Mouse (Mus musculus) T-helper 17 cell (primary cell): ENCODE measurements around the gene Lgalsl.

Experiments
- in situ Hi-C, 2 experiments: fragments of 300-600 bp; cut with MboI, MseI; formaldehyde crosslinking; loops; 1 replicate in 1 of 2; 2 replicates in 1 of 2; pipeline ENCODE4 v1.15.1; 2025; ENCODE audit warnings: high pct_unique_total_duplicates in 2 of 2

Gene Lgalsl

DNA sequence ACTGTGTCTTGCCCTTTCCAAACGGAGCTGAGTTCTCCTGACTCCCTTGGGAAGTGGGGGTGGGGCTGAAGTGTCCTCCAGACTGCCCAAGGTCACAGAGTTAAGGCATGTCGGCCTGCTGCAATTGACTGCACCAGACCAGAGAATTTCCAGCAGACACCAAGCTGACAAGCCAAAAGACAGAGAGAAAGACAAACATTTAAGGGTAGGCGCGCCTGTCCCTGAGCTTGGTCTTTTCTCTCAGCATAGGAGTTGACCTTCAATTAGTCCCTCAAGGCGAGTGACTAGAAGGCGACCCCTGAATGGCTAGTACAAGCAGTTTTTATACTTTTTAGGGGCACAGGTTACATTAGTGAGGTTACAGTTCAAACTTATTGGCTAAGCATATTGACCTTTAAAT lies 46.1 kb downstream of the Lgalsl start:
- in situ Hi-C loops: loop anchor here (10.0 to 25.0 kb wide), 2 partner anchors 503 to 680 kb away; no protein-coding TSS in a partner anchor

DNA sequence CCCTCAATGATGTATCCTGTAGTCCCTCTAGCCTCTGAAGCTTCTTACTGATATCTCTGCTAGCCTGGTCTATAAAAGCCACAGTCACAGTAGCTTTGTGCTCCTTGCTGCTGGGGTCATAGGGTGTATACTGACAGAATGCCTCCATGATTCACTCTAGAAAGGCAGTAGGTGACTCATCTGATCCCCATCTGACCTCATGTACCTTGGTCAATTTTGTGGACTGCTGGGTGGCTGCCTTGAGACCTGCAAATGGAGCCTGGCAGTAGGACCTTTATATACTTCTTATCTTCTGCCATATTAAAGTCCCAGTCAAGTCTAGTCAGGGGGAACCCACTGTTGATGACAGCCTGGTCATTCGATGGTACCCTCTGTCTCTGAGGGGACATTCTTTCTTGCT lies 47.4 kb downstream of the Lgalsl start:
- in situ Hi-C loops: loop anchor here (10.0 to 25.0 kb wide), 2 partner anchors 504 to 681 kb away; no protein-coding TSS in a partner anchor

DNA sequence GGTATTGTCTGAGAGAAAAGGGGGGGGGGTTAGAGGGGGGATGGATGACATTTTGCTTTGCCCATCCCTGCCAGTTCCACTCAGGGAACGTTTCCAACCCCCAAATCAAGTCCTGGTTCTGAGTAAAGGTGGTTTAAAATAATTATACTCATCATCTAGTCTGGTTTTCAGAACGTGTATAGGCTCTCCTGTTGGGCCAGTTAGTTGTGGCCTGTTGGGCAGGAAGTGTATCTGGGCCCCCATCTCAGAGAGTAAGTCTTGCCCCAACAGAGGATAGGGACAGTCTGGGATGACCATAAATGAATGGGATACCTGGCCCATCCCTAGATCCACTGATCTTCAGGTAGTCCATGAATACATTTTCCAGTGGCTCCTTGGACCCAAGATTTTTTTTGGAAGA lies 48.2 kb downstream of the Lgalsl start:
- in situ Hi-C loops: loop anchor here (10.0 to 25.0 kb wide), 2 partner anchors 505 to 682 kb away; no protein-coding TSS in a partner anchor

DNA sequence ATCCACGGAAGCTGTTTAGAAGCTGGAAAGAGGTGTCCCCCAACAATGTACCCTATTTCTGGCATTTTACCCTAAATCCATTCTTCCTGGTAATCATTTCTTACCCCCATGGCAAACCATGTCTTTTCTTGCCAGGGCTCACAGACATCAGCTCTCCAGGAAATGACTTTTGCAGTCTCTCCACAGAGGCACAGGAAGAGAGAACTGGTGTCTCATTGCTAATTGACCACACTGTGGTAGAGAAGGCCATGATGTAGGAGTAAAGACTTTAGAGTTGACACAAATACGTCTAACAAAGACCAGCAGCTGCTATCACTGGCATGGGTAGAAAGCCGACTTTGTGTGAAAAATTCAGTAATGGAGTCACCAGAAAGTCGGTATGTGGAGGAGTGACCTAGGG lies 50.5 kb downstream of the Lgalsl start:
- in situ Hi-C loops: loop anchor here (10.0 to 25.0 kb wide), 2 partner anchors 507 to 684 kb away; no protein-coding TSS in a partner anchor

DNA sequence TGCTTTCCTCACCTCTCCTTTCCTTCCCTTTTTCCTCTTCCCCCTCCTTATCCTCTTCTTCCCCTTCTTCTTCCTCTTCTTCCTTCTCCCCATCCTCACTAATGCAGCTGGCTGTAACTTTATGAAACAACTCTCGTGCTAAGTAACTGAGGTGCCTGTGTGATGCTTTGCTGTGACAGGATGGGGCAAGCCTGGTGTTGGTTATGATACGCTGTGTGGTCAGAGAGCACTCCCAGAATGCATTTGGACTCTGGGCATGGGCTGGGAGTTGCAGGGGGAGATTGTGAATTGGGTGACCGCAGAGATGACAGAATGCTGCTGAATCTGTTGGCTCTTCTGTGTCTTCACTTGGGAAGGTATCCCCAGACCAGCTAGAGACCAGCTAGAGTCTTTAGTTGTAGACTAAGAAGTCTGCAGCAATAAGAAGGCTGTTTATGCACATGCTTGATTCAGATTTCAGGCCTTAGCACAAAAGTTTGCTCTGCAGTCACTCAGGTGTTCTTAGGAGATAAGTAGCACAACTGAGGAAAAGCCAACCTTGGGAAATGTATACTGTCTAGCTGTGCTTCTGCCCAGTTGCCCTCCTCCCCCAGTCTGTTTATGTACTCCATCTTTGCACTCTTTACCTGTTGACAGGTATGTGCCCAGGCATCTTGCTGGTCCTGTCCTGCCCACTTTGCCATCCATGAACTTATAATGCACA lies 51.8 kb downstream of the Lgalsl start:
- in situ Hi-C loops: loop anchor here in 1 of 2 experiments (25.0 kb wide), 1 partner anchor 508 kb away; no protein-coding TSS in a partner anchor

DNA sequence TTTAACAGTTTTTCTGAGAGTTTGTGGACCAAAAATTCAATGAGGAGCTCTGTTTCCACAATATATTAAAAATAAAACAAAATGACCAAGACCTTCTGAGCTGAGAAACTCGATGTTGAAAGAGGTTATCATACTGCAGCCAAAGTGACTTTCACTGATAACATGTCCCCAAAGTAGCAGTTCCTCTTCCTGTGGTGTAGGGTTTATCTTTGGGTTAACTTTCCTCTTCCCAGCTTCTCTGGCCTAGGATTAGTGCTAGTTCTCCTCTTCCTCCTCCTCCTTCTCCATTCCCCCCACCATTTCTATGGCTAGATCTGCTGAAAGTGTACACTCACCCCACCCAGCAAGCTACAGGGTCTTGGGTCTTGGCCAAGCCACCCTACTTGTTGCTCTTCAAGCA lies 52.6 kb downstream of the Lgalsl start:
- in situ Hi-C loops: loop anchor here in 1 of 2 experiments (25.0 kb wide), 1 partner anchor 509 kb away; no protein-coding TSS in a partner anchor

DNA sequence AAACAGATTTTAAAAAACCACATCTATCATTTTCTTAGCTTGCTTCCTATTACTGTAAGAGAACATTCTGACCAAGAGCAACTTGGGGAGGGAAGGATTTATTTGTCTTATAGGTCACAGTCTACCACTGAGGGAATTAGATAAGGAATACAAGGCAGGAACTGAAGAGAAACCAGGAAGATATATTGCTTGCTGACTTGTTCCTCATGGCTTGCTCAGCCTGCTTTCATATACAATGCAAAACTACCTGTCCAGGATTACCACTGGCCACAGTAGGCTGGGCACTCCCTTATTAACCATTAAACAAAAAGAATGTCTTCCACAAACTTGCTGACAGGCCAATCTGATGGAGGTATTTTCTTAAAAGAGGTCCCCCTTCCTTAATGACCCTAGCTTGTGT lies 54.2 kb downstream of the Lgalsl start:
- in situ Hi-C loops: loop anchor here in 1 of 2 experiments (25.0 kb wide), 1 partner anchor 511 kb away; no protein-coding TSS in a partner anchor
